Mouse (Mus musculus) gastrocnemius, adult 2 months (tissue): ENCODE data around the gene E2f3. TPM values are rescaled to one million over a fixed set of nuclear protein-coding genes. Genes with fewer than 3 reads are reported as not detected.
A peak's percentile ranks its signal among the peaks of the same experiment; 100 is the strongest.

Experiments used
- DNase-seq: peaks from one replicate; pipeline ENCODE4 v3.0.0; 2022
- H3K27ac ChIP-seq: fragments of 200-600 bp; 2 replicates; pipeline ENCODE4 v1.8.1; 2022; ENCODE audit warnings: mild to moderate bottlenecking
- H3K4me3 ChIP-seq: fragments of 200-600 bp; 2 replicates; pipeline ENCODE4 v1.8.1; 2022; ENCODE audit warnings: mild to moderate bottlenecking, moderate library complexity
- CTCF ChIP-seq: fragments of 200-600 bp; IDR thresholded peaks from 2 replicates; pipeline ENCODE4 v1.8.1; 2022; ENCODE audit warnings: antibody characterized with exemption, mild to moderate bottlenecking, moderate library complexity
- intact Hi-C: fragments of 180-260 bp; cut with DNase I; formaldehyde crosslinking; loops from one replicate; pipeline ENCODE4 v1.15.1; 2025
- total RNA-seq, 2 experiments: library from RNA; stranded (reverse); gene quantifications; 2 replicates each; pipeline ENCODE4 v1.2.3; 2021

The E2f3 gene
- total RNA-seq, 2 experiments from 2014 or later = 9.6 to 10.8 TPM

DNA sequence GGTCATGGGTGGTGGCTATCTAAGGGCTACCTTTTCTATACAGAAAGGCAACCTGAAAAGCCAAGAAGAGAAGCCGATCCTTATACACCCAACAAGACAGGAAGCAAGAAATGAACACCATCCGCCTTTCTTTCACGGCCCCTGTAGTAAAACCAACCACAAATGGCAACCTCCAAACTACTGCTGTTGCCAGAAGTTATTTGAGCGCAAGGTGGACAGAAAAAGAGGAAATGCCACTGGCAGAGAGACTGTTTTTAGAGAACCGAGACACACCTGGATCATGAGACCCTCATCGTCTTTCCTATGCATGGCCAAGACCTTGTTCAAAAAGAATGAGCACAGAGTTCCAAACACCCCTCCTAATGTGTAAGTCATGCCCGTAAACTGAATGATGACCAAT, 15.5 kb downstream of the E2f3 start:
- Histone ChIP-seq H3K4me3 (no peak overlapping the region), H3K27ac (peak overlapping the region; percentile 71; the same call in 1 of the 2 replicates)
- no peak for TF ChIP-seq CTCF
- intact Hi-C loops = loop anchor here (5.0 to 10.0 kb wide), 2 partner anchors 33 to 574 kb away; partner anchors contain the start of gene Uqcrfs1
- DNase-seq = no peak

DNA sequence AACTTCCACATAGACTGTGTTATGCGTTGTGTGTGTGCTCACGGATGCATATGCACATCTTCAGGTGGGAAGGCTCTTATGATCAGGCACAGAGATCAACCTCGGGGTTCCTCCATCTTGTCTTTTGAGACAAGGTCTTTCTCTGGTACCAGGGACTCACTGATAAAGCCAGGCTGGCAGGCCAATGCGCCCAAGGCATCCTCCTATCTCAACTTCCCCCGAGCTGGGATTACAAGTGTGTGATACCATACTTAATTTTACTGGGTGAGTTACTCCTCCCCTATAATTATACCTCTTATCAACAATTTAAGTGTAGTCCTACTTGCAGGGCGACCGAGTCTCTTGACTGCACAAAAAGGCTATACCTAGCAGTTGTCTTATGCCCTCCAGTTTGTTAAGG, 17.2 kb downstream of the E2f3 start:
- no peak for TF ChIP-seq CTCF
- intact Hi-C loops = no loop called here
- no peak overlapping the region for H3K4me3 ChIP-seq
- DNase-seq = no peak
- H3K27ac ChIP-seq = no peak overlapping the region

DNA sequence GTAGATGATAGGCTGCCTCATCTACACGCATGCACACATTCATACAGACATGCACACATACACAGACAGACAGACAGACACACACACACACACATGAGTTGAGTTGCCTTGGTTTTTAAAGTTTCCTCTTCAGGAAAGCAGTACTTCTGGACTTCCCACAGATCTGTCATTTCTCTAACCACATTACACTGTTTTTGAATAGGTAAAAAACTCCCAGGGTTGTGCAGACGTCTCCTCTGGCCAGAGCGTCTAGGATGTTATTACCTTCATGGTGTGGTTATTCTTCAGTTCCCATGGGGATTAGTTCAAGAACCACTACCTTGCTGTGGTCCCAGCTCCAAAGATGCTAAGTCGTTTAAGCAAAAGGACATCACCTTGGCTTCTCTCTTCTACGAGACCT, 18.5 kb downstream of the E2f3 start:
- TF ChIP-seq CTCF = no peak
- DNase-seq = no peak
- no peak overlapping the region for H3K27ac ChIP-seq
- intact Hi-C loops = no loop called here
- H3K4me3 ChIP-seq = no peak overlapping the region

DNA sequence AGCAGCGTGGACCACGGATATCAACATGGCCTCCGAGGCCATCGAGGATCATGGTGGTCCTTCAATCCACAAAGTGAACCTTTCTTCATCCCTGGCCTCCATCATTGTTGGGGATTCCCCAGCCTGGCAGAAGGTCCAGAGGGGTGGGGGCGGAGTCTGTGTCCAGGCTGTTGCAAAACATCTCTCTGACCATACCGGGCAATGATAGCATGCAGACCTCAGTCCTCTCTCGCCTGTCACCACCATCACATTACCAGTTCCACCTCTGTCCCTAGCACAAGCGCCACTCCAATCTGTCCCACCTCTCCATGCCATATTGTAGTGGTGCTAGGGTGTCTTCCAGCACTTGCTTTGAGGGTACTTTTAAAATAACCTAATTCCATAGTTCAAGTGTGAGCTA, 18.9 kb downstream of the E2f3 start:
- Histone ChIP-seq H3K4me3 (no peak overlapping the region), H3K27ac (no peak overlapping the region)
- DNase-seq = no peak
- TF ChIP-seq CTCF = no peak
- intact Hi-C loops = no loop called here

DNA sequence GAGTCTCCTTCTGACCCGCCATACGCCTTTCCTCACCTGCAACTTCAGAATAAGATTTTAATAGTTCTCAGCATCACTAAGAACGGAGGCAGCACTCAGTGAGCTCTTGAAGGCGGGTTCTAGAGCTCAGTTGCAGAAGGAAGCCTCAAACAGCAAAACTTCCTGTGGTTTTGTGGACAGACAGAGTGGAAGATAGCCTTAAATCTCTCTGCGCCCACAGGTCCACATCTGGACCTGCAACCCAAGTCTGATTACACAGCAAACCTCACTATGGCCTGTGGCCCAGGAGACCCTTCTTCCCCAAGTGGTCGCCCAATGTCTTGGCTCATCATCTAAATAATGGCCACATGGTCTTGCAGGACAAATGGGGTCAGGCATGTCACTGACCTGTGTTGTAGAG, 21.8 kb downstream of the E2f3 start:
- intact Hi-C loops = no loop called here
- DNase-seq = no peak
- TF ChIP-seq CTCF = no peak
- Histone ChIP-seq H3K4me3 (no peak overlapping the region), H3K27ac (no peak overlapping the region; the same call in 1 of the 2 replicates)

DNA sequence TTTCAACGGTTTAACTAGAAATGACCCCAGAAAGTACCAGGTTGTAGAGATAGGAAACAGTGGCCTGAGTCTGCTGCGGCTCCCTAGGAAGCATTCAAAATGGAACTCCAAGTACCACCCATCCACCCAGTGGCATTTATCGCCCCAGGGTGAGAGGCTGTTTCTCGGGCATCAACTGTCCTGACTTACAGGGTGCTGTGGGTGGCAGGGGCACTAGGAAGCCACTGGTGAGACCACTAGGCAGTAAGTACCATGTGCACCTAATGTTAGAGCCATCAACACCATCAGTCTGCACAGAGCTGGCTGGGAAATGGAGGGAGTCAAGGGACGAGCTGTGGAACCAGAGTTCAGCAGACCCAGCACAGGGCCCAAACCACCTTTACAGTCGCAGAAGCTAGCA, 25.4 kb downstream of the E2f3 start:
- intact Hi-C loops = no loop called here
- H3K27ac ChIP-seq = no peak overlapping the region
- no peak overlapping the region for H3K4me3 ChIP-seq
- TF ChIP-seq CTCF = no peak
- DNase-seq = no peak

DNA sequence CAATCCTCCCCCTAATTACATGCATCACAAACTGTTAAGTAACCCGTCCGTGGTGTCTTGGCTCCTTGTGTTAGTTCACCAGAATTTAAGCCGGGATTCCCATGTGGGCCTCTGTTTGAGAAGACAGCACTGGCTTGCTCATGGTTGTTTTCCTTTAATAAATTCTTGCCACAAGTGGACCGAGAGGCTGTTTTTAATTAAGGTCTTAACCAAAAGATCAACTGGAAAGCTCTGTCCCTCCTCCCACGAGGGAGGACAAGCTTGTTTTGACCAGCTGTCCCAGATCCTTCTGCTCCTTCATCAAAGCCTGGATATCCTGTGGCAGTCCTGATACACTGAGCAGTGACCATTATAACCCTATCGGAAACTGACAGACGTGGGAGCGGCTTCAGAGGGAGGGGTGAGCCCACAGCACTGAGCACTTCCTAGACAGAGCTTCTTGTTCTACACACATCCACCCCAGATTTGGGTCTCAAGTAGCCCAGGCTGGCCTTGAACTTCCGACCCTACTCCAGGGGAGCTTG, 28.1 kb downstream of the E2f3 start:
- DNase-seq = peak; percentile 36
- H3K4me3 ChIP-seq = no peak overlapping the region
- intact Hi-C loops = no loop called here
- peak overlapping the region; percentile 66 for H3K27ac ChIP-seq
- TF ChIP-seq CTCF = no peak

DNA sequence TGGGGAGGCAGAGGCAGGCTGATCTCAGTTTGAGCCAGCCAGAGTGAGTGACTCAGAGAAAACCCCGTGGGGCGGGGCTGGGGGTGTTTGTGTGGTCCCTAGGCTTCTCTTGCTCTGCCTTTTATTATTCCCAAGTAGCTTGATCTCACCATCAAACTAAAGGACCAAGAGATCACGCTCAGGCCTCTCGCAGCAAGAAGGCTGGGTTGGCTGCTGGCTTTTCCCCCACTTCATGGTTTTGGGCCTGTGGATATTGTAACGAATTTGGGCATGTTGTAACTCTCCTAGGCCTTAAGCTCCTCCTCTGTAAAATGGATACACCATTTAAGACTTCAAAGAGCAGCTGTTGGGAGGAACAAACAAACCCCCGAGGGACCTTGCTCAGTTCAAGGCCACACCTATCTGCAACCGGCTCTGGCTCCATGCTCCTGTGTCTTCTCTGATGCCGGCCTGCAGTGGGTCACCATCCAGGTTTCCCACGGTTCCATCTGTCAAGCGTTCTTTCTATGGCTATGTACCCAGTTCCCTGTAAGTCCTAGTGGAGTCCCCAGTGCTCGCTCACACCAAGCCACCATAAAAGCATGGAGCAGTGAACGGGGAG, 28.9 kb downstream of the E2f3 start:
- DNase-seq = no peak
- Histone ChIP-seq H3K27ac (peak overlapping the region; percentile 66; the same call in 1 of the 2 replicates), H3K4me3 (no peak overlapping the region)
- TF ChIP-seq CTCF = no peak
- intact Hi-C loops = no loop called here

DNA sequence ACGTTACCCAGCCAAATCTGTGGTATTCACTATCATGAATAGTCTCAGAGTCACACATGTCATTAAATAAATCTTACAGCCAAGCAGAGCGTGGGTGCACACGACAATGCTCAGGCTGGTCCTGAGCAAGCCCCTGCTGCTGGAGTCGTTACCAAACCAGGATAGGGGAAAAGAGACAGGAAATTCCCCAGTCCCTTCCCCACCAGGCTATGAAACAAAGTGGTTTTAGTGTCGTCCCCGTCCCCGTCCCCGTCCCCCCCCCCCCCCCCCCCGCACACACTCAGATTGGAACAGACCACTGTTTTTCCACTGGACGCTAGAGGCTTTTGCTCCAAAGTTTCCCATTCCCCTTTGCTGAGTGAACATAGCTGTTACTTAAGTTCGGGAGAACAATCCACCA, 30.6 kb downstream of the E2f3 start:
- no peak for DNase-seq
- intact Hi-C loops = no loop called here
- Histone ChIP-seq H3K4me3 (no peak overlapping the region), H3K27ac (peak overlapping the region; percentile 56)
- no peak for TF ChIP-seq CTCF

DNA sequence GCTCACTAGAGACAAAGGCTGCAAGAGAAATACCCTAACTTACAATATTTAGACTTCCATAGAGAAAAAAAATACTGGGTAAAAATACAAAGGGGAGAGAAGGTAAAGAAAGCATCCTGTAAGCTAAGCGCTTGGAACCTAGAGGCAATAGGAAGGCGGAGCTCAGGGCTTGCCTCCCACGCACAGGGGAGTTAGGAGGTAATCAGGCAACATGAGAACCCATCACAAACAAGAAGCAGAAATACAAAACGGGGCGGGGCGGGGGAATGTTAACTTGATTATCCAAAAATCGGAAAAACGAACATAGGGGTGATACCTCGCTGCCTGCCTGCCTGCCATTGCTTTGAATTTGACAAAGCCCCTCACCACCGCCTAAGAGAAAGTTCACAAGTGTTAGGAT, 31.1 kb downstream of the E2f3 start:
- Histone ChIP-seq H3K4me3 (no peak overlapping the region), H3K27ac (peak overlapping the region; percentile 56)
- DNase-seq = no peak
- intact Hi-C loops = no loop called here
- no peak for TF ChIP-seq CTCF

DNA sequence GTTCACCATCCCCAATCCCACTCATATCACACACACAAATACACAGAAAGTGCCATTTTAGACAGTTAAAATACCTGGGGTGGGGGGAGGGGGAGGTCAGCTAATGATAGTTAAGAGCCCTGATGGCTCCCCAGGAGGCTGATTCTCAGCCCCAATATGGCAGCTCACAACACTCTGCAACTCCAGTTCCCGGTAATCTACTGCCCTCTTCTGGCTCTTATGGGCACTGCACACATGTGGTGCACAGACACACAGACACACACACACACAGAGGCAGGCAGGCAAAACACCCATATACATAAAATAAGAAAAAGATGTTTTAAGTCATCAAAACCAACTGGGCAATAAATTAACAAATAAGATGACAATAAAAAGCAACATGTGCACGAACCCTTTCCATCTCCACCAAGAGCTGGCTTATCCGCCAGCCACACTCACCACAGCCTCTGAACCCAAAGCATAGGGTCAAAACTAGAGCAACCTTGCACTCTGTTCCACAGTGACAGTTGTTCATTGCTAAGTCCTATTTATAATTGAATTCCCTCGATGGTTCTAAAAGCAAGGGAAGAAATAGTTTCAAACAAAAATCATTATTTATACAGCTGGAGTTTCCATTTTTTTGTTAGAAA, 32.3 kb downstream of the E2f3 start:
- DNase-seq = no peak
- intact Hi-C loops = no loop called here
- TF ChIP-seq CTCF = peak; percentile 22; the same call in 1 of the 2 replicates
- Histone ChIP-seq H3K27ac (no peak overlapping the region), H3K4me3 (no peak overlapping the region)

DNA sequence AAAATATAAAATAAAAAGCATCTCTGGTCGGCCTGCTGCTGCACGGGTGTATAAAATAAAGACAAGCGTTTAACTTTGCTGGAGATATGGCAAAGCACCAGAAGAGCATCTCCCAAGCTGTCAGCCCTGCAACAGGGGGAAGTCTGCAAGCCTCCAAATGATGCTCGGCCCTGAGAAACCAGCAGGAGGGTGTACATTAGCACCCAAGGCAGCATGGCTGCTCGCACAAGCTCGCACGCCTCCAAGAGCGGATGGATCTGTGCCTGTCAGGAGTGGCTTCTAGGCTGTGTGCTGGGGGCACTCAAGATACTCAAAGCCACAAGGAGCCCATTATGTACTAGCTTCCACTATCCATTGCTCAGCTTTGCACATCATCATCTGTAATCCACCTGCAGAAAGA, 39.8 kb downstream of the E2f3 start:
- no peak overlapping the region for H3K4me3 ChIP-seq
- intact Hi-C loops = no loop called here
- no peak for DNase-seq
- TF ChIP-seq CTCF = no peak
- H3K27ac ChIP-seq = no peak overlapping the region

DNA sequence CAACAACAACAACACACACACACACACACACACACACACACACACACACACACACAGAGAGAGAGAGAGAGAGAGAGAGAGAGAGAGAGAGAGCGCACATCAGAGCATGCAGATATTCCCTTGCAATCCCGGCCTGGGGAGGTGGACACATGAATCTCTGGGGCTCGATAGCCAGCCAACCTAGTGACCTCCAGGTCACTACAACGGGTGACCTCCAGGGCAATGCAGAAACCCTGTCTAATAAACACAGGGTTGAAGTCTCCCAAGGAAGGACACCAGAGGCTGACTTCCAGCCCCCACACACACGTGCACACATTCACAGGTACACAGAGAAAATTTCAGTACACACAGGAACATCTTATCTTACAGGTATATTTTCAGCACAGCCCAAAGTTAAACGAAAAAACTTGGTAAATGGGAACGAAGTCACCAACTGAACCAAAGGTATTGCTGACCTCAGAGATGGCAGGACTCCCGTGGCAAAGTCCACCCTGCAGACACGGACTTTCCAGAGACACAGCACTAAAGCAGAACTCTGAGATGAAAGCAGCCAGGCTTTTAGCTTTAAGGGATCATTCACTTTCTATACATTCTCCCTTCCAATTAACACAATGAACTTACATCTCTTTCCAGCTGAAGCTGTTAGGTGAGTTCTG, 40.8 kb downstream of the E2f3 start:
- TF ChIP-seq CTCF = no peak
- intact Hi-C loops = no loop called here
- Histone ChIP-seq H3K27ac (no peak overlapping the region), H3K4me3 (no peak overlapping the region)
- no peak for DNase-seq
